Mouse (Mus musculus): ENCODE results near the gene AA467197.

DNA sequence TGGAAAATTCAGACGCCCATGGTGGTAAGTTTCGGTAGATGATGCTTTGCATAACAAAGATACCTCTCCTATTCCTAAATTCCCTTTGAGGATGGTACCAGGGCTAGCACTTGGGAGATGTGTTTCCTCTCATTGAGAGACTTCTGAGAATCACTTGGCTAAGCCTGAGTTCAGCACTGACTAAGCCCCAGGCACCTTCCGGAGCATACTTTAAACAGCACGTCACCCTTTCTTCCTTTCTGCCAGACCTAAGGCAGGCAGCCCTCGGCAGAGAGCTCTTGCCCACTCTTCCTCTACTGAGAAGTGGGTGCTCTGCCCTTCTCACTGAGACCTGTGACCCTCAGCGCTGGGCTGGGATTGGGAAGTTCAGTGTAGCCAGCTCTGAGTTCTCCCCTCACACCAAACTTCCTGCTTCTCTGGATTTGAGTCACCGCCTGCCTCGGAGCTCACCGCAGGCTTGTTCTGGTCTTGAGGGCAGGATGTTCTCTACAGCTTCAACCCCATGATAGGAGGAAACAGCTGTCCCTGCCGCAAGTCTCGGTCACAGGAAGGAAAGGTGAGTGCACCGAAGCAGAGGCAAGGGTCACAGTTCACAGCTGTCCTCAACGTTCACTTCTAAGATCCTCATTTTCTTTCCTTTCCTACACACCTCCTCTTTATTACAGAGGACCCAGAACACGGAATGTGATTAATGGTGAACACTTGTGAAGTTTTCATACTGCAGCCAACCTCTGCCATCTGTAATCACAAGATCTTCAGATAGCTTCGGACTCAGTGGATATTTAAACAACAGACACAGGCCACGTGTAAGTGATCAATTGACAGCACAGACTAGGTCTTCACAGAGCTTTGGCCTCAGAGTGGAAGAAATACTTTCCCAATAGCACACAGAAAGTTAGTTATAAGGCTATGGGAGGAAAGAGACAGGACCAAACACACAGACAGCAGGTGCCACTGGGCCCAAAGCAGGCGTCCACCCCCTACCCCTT, 15.6 kb downstream of the AA467197 start:
- no peak for TF ChIP-seq CTCF (IDR thresholded peaks at IDR 0.05)
- no peak for TF ChIP-seq POLR2A (IDR thresholded peaks at IDR 0.05; ENCODE audit: insufficient read depth, low read depth, low read length)
- peak; percentile 55; the same call in 1 of the 2 replicates for TF ChIP-seq EP300 (IDR thresholded peaks at IDR 0.05; ENCODE audit: insufficient read depth, low read depth, low read length)
